Mouse (Mus musculus) c-Kit-positive CD71-negative TER-119-negative erythroid progenitor cells, embryonic 14.5 days (primary cell): ENCODE data around the gene Calml3.

ENCODE experiments used
- DNase-seq: peaks from one replicate; pipeline ENCODE4 v3.0.0-alpha.2; 2013; ENCODE audit warnings: low read depth

The Calml3 gene

GRCm38 (mm10) chr13:3779575-3780226, 24.4 kb downstream of the Calml3 start:
- no peak for DNase-seq

- DNase-seq = no peak
These were observed 25.3 kb downstream of the Calml3 start for GRCm38 (mm10) chr13:3778591-3779364.

DNA sequence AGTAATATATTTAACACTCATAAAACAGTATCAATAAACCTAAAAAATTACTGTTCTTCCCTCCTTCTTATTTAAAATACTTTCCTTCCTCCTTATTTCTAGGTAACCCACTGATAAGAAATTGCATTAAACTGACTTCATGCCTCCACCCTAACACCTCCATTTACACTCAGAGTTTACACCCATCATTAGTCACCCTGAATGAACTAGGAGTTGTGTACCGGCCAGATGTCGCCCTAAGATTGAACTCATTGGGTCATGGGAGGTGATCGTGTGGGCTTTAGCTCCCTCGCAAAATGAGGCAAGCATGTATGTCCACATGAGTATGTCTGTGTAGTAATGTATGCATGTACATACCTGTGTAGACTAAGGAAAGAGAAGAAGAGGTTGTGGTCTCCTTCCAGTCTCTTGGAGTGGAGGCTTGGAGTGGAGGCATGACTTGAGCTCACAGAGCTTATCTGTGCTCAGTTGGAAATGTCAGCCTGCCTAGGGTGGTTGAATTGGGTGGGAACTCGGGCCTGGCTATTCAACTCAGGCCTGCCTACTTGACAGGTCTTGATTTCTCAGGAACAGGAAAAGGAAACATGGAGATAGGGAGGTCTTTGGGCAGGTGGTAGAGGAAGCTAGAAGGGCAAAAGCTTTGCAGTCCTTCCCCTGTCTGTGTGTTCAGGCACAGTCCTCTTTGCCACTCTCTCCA, 26.8 kb downstream of the Calml3 start:
- DNase-seq = no peak

DNA sequence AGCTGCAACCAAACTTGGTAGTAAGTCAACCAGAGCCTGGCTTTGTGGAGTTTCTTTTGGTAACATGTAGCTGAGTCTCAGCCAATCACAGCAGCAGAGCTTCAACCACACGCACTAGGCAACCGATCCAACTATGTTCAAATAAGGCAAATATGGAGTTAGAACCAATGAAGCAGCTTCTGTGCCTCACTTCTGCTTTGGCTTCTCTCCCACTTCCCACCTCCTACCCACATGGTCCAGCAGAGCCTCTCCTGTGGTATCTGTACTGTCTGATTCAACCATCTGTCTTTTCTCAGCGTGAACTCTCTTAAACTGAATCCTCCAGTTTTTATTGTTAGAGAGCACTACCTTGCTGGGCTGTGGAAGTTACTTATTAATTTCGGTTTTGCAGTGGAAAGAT, 27.7 kb downstream of the Calml3 start:
- no peak for DNase-seq

DNA sequence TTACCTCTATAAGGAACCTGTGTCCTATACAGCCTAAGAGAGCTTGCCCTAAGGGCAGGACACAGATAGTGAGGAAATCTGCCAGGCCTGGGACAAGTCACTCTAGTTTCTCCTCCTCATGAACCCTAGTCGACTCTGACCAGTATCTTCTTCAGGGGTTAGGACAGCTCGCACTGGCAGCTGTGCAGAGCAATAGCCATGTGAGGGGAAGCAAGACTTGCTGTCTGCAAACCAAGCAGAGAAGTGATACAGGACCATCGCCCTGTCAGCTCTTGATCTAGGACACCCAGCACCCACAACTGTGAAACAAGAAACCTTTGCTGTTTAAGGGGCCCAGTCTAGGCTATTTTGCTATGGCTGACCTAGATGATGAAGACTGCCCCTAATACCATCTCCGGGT, 29.1 kb downstream of the Calml3 start:
- DNase-seq = no peak

GRCm38 (mm10) chr13:3774280-3774679, 29.8 kb downstream of the Calml3 start:
- DNase-seq = no peak

DNA sequence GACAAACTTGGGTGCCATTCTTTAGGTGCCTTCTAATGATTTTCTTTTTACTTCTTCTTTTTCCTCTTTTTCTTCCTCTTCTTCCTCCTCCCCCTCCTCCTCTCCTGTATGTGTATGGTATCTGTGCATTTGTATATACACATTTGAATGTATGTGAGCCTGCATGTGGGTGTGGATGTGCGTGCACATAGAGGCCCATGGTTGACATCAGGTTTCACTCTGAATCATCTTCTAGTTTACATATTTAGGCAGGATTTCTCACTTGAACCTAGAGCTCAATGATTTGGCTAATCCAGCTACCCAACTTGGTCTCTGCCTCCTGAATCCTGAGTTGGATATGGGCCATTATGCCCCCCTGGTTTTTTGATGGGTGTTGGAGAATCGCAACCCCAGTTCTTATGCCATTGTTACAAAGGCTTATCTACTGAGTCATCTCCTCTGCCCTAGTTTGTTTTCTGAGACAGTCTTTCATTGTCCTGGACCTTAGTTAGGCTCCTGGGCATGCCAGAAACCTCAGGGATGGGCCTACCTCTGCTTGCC, 30.9 kb downstream of the Calml3 start:
- DNase-seq = no peak

- DNase-seq = no peak
These were observed 32.9 kb downstream of the Calml3 start for GRCm38 (mm10) chr13:3771221-3771620.

- DNase-seq = no peak
These were observed 33.7 kb downstream of the Calml3 start for GRCm38 (mm10) chr13:3770170-3771024.

- no peak for DNase-seq
These were observed 34.6 kb downstream of the Calml3 start for GRCm38 (mm10) chr13:3769531-3769930.

DNA sequence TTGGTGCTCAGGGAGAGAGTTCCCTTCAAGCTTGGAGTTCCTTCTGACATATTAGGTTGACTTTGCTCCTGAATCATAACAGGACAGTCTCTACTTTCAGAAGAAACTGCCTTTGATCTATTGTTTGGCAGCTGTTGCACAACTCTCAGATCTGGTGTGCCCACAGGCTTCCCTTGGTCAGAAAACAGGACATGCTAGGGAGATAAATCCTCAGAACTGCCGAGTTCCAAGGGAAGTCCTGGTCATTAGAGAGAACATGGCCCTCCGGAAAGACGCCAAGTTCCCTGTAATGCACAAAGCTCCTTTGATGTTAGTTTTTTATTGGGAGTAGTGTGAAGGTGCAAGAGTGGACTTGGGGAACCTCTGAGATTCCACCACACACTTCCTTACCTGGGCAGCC, 35.5 kb downstream of the Calml3 start:
- no peak for DNase-seq

- no peak for DNase-seq
These were observed 37.0 kb downstream of the Calml3 start for GRCm38 (mm10) chr13:3767086-3767485.

DNA sequence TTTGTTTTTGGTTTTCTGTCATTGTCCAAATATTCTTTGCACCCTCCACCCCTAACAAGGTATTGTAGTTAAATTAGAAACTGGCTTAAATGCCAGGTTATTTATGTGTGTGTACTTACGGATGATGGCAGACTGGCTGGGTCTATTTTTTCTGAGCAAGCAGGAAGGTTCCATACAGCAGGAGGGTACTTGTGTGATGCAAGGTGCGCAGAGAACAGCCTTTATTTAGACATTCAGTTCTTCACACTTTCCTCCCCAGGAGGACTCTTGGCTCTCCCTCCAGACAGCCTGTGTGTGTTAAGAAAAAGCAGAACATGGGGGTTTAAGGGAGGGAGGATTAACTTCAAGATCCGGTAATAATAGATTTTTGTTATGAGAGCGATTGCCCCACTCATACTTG, 38.3 kb downstream of the Calml3 start:
- no peak for DNase-seq

GRCm38 (mm10) chr13:3761131-3761530, 43.0 kb downstream of the Calml3 start:
- DNase-seq = no peak

DNA sequence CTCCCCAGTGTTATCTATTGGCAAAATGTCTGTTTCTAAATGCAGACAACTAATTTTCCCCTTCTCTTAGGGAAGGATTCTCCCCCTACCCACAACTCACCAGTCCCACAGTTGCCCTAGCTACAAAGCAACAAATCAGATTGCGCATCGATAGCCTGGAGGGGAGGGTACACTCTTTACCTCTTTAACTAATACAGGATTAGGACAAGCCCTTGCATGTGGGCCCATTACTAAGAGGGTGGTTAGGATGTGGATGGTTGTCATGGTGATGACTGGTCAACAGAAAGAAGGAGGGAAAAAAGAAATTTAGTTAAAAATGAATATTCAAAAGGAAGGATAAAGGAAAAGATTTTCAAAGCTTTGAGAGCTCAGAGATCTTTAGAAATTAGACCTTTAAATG, 45.8 kb downstream of the Calml3 start:
- no peak for DNase-seq

DNA sequence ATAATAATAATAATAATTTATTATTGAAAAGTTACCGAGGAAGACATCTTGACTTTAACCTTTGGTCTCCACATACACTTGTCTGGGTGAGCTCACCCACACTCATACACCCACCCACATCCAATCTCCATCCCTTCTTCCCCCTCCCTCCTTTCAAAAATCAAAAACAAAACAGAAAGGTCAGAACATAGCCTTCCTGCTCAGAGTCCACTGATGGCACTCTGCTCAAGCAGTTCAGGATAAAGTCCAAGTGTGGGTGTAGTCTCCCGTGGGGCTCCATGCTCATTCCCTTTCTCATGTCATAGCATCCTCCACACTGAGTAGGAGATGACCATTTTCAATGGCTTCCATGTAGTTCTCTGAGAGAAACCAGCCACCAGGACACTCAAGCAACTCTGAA, 50.8 kb downstream of the Calml3 start:
- no peak for DNase-seq
